Mouse (Mus musculus) lung, embryonic 16.5 days (tissue): ENCODE results near the gene Rbm18. TPM values are rescaled to one million over a fixed set of nuclear protein-coding genes. Genes with fewer than 3 reads are reported as not detected.
"Not testable (repeated sequence)": the region's sequence is repeated elsewhere in the genome, so short reads cannot be mapped to it uniquely, and the experiment has no call there.

Experiments used
- ATAC-seq: fragments of 200-750 bp; cut with Nextera tagmentation; 2 replicates; pipeline ENCODE4 v1.8.0; 2017; ENCODE audit warnings: low read depth, mild to moderate bottlenecking, moderate library complexity
- H3K27ac ChIP-seq: fragments of 300-500 bp; sonication (generic); 2 replicates; pipeline ENCODE4 v1.5.1; 2014; ENCODE audit warnings: mild to moderate bottlenecking, control low read depth, low read length
- H3K27me3 ChIP-seq: fragments of 300-500 bp; sonication (generic); 2 replicates; pipeline ENCODE4 v1.6.1; 2014; ENCODE audit warnings: low read depth, low read length, mixed read lengths; ENCODE audit not compliant: control insufficient read depth, insufficient read depth
- H3K36me3 ChIP-seq: fragments of 300-500 bp; sonication (generic); 2 replicates; pipeline ENCODE4 v1.6.1; 2014; ENCODE audit warnings: low read length; ENCODE audit not compliant: control insufficient read depth, insufficient read depth
- H3K4me1 ChIP-seq: fragments of 300-500 bp; sonication (generic); replicated peaks from 2 replicates; pipeline ENCODE4 v1.6.1; 2014; ENCODE audit warnings: low read length, mixed read lengths; ENCODE audit not compliant: control insufficient read depth, insufficient read depth
- H3K4me2 ChIP-seq: fragments of 300-500 bp; sonication (generic); 2 replicates; pipeline ENCODE4 v1.6.1; 2014; ENCODE audit warnings: low read depth, low read length, control low read depth
- H3K4me3 ChIP-seq: fragments of 300-500 bp; sonication (generic); 2 replicates; pipeline ENCODE4 v1.5.1; 2014; ENCODE audit warnings: mild to moderate bottlenecking, low read length, control low read depth
- H3K9ac ChIP-seq: fragments of 300-500 bp; sonication (generic); 2 replicates; pipeline ENCODE4 v1.6.1; 2014; ENCODE audit warnings: low read length, control low read depth
- H3K9me3 ChIP-seq: fragments of 300-500 bp; sonication (generic); 2 replicates; pipeline ENCODE4 v1.6.1; 2016; ENCODE audit warnings: low read length; ENCODE audit not compliant: control insufficient read depth
- WGBS: fragments of 180-500 bp; shearing (Covaris S2); extraction: QIAGEN DNeasy Blood & Tissue Kit; methylation state at CpG from one replicate; pipeline ENCODE4 v1.1.7; 2014; 5-methylcytosine and 5-hydroxymethylcytosine counted together
- polyA plus RNA-seq: library from polyadenylated mRNA; unstranded; fragments of >200 nt; fragmentation: Nextera tagmentation; extraction: Ambion mirVana; gene quantifications from 2 replicates; pipeline ENCODE4 v1.2.1, GENCODE M21; 2015

The Rbm18 gene
- polyA plus RNA-seq, 1 experiment from 2014 or later, result 75.4 TPM

GRCm38 (mm10) chr2:36167990-36168618 is 31.5 kb upstream of the Rbm18 start:
- Histone ChIP-seq H3K4me2 (no peak overlapping the region), H3K9ac (no peak overlapping the region), H3K9me3 (no peaks in the 10 kb centered on the region), H3K27ac (no peak overlapping the region), H3K4me3 (no peak overlapping the region), H3K4me1 (peaks cover 11% of the 10 kb centered on the region), H3K27me3 (no peaks in the 10 kb centered on the region), H3K36me3 (no peaks in the 10 kb centered on the region)
- ATAC-seq, result no peak
- 60% methylated on average over 1 of the region's 1 CpGs for WGBS

DNA sequence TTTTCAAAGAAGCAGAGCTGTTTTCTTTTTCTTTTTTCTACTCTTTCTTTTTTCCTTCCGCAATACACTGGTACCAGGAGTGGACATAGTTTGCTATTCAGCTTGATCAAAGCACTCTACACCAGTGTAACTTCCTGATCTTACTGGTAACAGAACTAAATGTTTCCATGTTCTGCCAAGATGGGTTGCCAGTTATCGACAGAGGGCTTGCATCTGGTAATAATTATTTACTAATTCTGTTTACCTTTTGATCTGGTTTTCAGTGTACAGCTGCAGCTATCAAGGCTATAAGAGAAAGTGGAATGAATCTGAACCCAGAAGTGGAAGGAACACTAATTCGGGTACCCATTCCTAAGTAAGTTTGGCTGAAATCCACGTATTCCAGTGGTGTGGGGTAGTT is 22.8 kb upstream of the Rbm18 start:
- Histone ChIP-seq H3K9ac (no peak overlapping the region), H3K4me2 (no peak overlapping the region), H3K9me3 (no peaks in the 10 kb centered on the region), H3K4me3 (no peak overlapping the region), H3K27ac (no peak overlapping the region), H3K36me3 (no peaks in the 10 kb centered on the region), H3K4me1 (no peaks in the 10 kb centered on the region), H3K27me3 (no peaks in the 10 kb centered on the region)
- WGBS, result 79% methylated on average over 4 of the region's 4 CpGs
- no peak for ATAC-seq

DNA sequence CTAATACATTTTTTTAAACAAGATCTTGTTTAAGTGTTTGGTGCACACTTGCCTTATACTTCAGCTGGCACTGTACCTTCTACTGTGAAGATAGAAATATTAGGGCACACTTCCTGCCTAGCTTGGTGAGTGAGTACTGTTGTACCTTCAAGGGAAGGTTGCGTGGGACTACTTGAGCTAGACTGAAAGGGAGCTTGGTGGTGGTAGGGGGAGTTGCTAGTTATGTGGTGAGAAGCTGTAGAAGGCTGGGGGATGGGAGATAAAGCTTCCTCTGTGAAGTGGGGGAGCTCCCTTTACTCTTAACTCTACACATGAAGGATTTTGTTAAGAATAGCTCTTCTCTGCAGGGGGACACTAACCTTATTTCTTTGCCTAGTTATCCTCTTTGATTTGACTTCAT is 20.9 kb upstream of the Rbm18 start:
- 74% methylated on average over 1 of the region's 1 CpGs for WGBS
- Histone ChIP-seq H3K4me3 (no peak overlapping the region), H3K4me1 (no peaks in the 10 kb centered on the region), H3K9me3 (no peaks in the 10 kb centered on the region), H3K9ac (no peak overlapping the region), H3K27me3 (no peaks in the 10 kb centered on the region), H3K36me3 (peaks cover 3% of the 10 kb centered on the region; the same call in 1 of the 2 replicates), H3K4me2 (no peak overlapping the region), H3K27ac (no peak overlapping the region)
- ATAC-seq, result no peak

GRCm38 (mm10) chr2:36152401-36152800 is 15.8 kb upstream of the Rbm18 start:
- WGBS, result 95% methylated on average over 4 of the region's 4 CpGs
- not testable (repeated sequence) for H3K36me3 ChIP-seq, ATAC-seq, H3K9ac ChIP-seq, H3K4me3 ChIP-seq, H3K4me2 ChIP-seq, H3K9me3 ChIP-seq, H3K27ac ChIP-seq, H3K4me1 ChIP-seq, H3K27me3 ChIP-seq

GRCm38 (mm10) chr2:36148876-36149365 is 12.3 kb upstream of the Rbm18 start:
- Histone ChIP-seq H3K9ac (no peak overlapping the region), H3K4me2 (no peak overlapping the region), H3K4me1 (no peaks in the 10 kb centered on the region), H3K4me3 (no peak overlapping the region), H3K27me3 (no peaks in the 10 kb centered on the region), H3K9me3 (no peaks in the 10 kb centered on the region), H3K27ac (no peak overlapping the region), H3K36me3 (peaks cover 2% of the 10 kb centered on the region; the same call in 1 of the 2 replicates)
- no peak for ATAC-seq
- 61% methylated on average over 7 of the region's 7 CpGs for WGBS

DNA sequence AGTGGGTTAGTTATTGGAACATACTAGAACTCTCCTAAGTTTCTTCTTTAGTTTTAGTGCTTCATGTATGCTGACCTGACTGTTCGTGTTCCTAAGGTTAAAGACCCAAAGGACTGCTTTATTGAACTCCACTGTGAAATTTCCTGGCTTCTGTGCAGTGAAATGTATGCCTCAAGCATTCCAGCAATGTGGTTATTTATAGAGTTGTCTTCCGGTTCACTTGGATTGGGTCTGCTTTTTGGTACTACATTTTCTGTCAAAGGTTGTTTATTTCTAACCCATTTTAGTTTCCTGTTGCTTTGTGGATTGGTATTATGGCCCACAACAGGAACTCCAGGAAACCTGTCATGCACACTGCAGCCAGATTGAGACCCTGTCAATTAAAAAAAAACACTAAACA is 2.5 kb upstream of the Rbm18 start:
- H3K9me3 ChIP-seq, result no peaks in the 10 kb centered on the region
- peaks cover 19% of the 10 kb centered on the region for H3K4me1 ChIP-seq
- no peak overlapping the region for H3K4me3 ChIP-seq
- no peak for ATAC-seq
- no peak overlapping the region for H3K4me2 ChIP-seq
- WGBS, result 36% methylated on average over 2 of the region's 2 CpGs
- H3K27me3 ChIP-seq, result no peaks in the 10 kb centered on the region
- H3K9ac ChIP-seq, result no peak overlapping the region
- H3K36me3 ChIP-seq, result peaks cover 10% of the 10 kb centered on the region
- peak overlapping the region; percentile 76 for H3K27ac ChIP-seq

GRCm38 (mm10) chr2:36135887-36136286 is 686 bp downstream of the Rbm18 start:
- peaks cover 26% of the 10 kb centered on the region for H3K36me3 ChIP-seq
- peak overlapping the region; percentile 87 for H3K9ac ChIP-seq
- H3K27me3 ChIP-seq, result no peaks in the 10 kb centered on the region
- peak overlapping the region; percentile 88 for H3K4me3 ChIP-seq
- H3K4me1 ChIP-seq, result peaks cover 21% of the 10 kb centered on the region
- no peak for ATAC-seq
- peak overlapping the region; percentile 96 for H3K27ac ChIP-seq
- H3K9me3 ChIP-seq, result no peaks in the 10 kb centered on the region
- peak overlapping the region; percentile 78 for H3K4me2 ChIP-seq
- 0% methylated on average over 4 of the region's 4 CpGs for WGBS

DNA sequence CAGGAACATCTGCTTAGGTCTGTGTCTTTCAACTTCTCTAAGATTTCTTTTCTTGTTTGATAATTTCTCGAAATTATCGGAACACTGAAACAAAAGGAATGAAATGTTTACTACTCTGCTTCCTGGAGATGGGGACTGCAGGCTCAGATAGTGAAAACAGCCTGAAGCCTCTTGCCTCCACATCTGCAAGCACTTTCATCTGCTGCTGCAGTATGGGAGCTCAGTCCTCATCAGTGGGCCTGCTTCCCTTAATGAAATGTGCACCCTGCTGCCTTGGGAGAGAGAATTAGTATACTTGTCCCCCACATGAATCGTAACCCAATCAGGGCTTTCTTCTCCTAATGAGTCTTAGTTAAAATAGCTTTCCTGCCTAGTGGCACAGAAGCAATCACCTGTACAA is 7.5 kb downstream of the Rbm18 start:
- peaks cover 53% of the 10 kb centered on the region for H3K36me3 ChIP-seq
- ATAC-seq, result peak; percentile 49; the same call in 1 of the 2 replicates
- peaks cover 7% of the 10 kb centered on the region for H3K4me1 ChIP-seq
- H3K9ac ChIP-seq, result no peak overlapping the region
- H3K4me3 ChIP-seq, result no peak overlapping the region
- 71% methylated on average over 3 of the region's 3 CpGs for WGBS
- H3K9me3 ChIP-seq, result no peaks in the 10 kb centered on the region
- H3K4me2 ChIP-seq, result no peak overlapping the region
- no peaks in the 10 kb centered on the region for H3K27me3 ChIP-seq
- peak overlapping the region; percentile 57 for H3K27ac ChIP-seq

DNA sequence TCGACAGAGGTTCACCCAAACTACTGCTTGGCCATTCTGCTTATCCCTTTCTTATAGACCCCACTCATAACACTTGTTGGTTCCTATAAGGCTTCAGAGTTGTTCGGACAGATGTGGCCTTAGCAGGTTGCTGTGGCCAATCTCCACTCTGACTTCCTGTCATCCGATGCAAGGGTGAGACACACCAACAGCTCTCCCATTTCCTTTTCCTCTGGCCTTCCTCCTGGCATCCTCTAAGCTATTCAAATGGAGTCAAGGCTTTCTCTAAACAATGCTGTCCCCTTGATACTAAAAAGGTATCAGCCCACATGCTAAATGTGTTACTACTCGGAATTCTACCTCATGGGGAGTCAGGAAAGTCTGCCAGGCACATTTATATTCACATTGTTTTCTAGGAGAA is 8.6 kb downstream of the Rbm18 start:
- Histone ChIP-seq H3K4me3 (no peak overlapping the region), H3K4me1 (peaks cover 7% of the 10 kb centered on the region), H3K9me3 (no peaks in the 10 kb centered on the region), H3K27ac (peak overlapping the region; percentile 83), H3K27me3 (no peaks in the 10 kb centered on the region), H3K4me2 (no peak overlapping the region), H3K36me3 (peaks cover 50% of the 10 kb centered on the region), H3K9ac (no peak overlapping the region)
- WGBS, result 66% methylated on average over 4 of the region's 4 CpGs
- peak; percentile 38; the same call in 1 of the 2 replicates for ATAC-seq
